Mouse (Mus musculus) NIH3T3 (cell line): ENCODE data around the gene Gmeb1.
"Not testable (repeated sequence)": the region's sequence is repeated elsewhere in the genome, so short reads cannot be mapped to it uniquely, and the experiment has no call there.

Source experiments
- DNase-seq: peaks from one replicate; pipeline ENCODE4 v3.0.0-alpha.2; 2012; ENCODE audit warnings: low read depth

Gene Gmeb1

DNA sequence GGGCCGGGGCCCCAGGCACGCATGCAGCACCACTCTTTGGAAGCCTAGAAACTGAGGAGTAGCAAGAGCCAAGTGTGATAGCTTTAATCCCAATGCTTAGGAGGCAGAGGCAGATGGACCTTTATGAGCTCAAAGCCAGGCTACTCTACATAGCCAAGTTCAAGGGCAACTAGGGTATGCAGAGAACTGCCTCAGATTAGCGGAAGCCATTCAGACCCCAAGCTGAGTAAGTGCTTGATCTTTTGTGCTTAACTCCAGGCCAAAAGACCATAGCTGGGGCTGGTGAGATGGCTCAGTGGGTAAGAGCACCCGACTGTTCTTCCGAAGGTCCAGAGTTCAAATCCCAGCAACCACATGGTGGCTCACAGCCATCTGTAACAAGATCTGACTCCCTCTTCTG is 39.4 kb downstream of the Gmeb1 start:
- not testable (repeated sequence) for DNase-seq

DNA sequence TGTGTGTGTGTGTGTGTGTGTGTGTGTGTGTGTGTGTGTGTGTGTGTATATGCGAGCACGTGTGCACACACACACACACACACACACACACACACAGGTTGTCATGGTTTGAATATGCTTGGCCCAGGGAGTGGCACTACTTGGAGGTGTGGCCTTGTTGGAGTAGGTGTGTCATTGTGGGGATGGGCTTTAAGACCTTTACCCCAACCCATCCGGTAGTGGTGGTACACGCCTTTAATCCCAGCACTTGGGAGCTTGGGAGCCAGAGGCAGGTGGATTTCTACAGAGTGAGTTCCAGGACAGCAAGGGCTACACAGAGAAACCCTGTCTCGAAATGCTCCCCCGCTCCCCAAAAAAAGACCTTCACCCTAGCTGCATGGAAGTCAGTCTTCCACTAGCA is 43.0 kb downstream of the Gmeb1 start:
- not testable (repeated sequence) for DNase-seq

DNA sequence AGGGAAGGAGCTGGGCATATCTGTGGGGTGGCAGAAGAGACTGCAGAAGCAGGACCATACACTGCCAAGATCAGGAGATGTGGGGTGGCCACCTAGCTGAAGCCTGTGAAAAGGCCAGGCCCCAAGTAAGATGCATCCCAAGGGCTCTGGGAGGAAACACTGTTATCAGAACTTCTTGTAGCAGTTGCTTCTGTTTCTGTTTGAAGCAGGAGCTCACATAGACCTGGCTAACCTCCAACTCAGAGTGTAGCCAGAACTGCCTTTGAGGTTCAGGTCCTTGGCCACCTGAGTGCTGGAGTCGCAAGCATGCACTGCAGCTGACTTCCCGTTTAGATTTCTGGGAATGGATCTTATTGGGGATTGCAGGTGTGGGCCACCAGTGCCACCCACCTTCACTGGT is 43.6 kb downstream of the Gmeb1 start:
- DNase-seq, result no peak

DNA sequence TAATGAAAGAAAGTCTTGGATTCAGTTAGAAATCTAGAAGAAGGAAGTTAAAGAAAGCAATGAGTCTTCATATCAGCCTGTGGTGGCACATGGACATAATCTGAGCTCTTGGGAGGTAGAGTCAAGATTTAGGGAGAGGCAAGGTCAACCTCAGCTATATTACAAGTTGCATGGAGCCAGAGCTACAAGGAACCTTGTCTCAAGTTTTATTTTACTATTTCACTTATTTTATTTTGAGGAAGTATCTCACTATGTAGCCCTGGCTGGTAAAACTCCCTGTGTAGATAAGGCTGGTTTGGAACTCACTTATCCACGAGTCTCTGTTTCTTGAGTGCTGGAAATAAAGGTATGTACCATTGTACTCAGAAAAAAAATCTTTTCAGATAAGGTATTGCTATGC is 44.8 kb downstream of the Gmeb1 start:
- no peak for DNase-seq

DNA sequence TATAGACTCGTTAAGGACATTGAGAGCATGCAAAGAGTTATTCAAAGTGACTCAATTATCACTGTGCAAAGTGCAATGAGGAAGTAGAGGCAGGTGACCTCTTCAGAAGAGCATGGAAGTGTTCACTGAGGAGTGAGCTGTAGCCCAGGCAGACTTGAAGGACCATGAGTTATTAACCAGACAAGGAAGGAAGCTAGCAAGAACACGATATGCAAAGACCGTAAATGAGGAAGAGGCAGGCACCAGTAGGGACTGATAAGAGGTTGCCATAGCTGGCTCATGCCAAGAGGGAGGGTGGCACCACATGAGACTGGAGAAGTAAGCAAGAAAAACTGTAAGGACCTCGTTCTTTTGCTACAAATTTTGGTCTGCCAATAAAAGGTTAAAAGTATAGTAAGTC is 46.6 kb downstream of the Gmeb1 start:
- DNase-seq, result no peak

DNA sequence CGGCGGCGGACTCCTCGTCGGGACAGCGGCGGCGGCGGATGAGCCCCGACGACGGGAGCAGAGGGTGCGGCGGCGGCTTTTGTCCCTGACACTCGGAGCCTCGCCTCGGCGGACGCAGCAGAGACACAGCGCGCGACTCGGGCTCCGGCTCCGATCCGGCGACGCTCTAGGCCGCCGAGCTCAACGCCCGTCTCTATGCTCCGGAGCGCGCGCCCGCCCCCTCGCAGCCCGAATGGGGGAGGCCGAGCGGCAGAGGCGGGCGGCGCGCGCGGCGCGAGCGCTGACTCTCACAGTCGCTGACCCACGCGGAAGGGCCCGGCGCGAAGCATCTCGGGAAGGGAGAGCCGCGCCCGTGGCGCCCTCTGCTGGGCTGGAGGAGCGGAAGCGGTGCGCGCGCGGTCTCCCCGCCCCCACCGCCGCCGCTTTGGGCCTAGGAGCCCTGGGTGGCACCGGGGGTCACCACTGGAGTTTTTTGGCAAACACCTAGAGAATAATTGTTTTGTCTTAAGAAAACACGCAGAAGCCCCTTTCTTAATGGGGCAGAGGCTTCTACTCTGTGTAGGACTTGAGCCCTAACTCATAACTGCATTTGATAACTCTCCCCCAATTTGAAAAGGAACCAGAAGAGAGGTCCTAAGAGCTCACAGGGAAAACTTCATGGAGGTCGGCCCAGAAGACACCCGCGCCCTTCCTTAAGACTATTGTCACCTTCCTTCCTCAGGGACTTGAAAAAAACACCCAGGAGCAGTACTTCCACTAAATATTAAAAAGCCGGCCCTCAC is 49.3 kb downstream of the Gmeb1 start, which contains the start of gene Ythdf2:
Ythdf2 (minus strand) TSS at position 351 of the 782 bp plus-strand sequence.
- peak; percentile 97 for DNase-seq

DNA sequence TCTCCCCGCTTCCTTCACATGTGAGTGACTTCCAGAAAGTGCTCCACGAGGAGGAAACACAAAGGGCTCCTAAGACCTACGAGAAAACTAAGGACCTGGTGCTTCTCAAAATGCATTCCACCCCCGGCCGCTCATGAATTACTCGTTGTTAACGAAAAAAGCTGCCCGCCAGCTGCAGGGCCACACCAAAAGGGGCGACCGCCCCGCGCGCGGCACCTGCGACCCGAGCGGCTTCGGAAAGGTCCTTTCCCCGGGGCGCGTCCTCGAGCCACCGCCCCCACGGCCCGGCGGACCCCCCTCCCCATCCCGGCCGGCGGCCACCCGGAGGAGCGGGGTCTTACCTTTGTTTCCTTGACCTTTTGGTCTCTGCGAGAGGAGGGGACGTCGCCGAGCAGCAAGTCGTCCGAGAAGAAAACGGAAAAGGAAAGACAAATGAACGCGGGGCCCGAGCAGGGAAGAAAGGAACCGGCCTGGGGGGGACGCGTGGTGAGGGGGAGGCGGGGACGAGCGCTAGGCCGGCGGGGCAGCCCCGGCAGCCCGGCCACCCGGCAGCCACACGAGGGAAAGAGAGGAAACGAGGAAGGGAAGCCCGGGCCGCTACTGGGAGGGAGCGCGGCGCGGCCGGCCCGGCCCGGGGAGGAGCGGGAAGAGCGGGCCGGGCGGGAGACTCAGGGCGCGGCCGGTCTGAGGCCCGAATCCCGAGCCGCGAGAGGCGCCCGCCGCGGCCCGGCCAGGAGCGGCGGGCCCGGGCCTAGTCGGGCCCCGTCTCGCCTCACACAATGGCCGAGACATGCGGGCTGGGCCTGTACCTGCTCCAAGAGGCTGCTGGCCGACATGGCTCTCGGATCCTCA is 50.1 kb downstream of the Gmeb1 start:
- DNase-seq, result peak; percentile 12

DNA sequence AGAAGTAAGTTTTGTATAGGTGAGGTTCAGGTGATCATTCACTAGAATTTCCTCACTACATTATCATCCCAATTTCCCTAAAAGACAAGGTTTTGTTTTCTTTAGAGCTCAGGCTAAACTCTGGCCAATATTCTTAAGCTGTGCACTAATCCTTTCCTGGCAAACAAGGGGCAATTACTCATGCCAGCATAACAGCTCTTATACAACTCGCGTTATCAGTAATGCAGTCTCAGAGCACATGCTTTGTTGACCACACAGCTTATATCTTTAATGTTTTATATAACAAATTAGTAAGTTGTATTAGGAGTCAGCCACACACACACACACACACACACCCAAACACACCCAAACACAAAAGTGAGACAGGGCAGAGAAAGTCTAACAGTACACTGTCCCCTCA is 51.1 kb downstream of the Gmeb1 start:
- peak; percentile 56 for DNase-seq

DNA sequence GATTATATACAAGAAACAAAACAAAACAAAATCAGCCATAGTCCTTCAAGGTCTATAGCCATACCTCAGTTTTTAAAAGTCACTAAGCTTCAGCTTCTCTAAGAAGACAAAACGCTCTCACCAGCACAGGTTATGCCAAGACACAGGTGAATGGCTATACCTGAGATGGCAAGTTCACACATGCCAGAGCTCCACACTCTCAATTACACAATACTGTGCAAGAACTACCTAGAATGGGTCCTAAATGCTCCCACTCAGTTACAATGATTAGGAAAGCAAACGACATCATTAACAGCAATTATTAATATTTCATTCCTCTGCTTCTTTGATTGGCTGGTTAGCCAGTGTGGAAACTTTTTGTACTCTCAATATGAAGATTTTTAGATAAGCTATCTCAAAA is 52.1 kb downstream of the Gmeb1 start:
- no peak for DNase-seq

DNA sequence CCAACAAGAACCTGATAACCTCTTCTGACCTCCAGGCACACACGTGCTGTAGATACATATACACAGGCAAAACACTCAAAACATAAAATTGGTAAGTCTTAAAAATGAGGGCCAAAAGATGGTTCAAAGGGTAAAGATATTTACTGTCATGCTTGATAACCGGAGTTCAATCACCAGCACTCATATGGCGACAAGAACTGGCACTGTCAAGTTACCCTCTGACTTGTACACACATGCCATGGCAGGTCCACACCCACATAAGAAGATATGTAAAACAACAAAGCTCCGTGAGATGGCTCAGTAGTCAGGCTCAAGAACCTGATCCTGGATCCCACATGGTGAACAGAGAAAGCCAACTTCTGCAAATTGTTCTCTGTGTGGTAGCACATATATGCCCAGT is 54.1 kb downstream of the Gmeb1 start:
- no peak for DNase-seq

DNA sequence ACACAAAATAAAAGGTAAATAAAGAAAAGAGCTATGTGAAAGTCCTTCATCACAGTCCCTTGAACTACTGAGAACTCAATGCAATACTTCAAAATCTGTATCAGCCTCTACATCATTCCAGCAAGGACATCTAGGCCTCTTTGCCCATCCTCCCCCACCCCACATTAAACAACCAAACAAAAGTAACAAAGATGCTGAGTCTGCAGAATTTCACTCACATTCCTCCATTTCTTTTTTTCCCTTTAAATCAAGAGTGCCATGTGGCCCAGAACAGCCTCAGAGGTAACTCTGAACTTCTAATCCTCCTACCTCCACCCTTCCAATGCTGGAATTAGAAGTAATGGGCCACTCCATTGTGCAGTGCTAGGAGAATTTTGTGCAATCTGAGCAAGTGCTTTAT is 62.6 kb downstream of the Gmeb1 start:
- no peak for DNase-seq

DNA sequence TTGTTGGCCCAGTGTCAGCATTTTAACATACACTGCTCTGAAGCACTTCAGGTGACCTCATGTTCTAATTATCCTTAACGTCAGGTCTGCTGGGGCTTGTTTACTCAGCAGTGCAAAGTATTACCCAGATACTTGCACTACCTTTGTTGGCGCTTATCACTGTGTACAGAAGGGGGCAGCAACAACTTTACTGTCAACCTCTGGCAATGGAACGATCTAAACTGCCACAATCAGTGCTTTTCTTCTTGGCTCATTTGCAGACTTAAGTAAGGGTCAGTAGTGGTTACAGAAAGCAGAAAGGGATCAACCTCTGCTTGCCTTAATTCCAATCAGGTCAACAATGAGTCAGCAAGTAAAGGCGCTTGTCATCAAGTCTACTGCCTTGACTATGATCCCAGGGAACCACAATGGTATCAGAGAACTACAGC is 63.1 kb downstream of the Gmeb1 start:
- peak; percentile 36 for DNase-seq

DNA sequence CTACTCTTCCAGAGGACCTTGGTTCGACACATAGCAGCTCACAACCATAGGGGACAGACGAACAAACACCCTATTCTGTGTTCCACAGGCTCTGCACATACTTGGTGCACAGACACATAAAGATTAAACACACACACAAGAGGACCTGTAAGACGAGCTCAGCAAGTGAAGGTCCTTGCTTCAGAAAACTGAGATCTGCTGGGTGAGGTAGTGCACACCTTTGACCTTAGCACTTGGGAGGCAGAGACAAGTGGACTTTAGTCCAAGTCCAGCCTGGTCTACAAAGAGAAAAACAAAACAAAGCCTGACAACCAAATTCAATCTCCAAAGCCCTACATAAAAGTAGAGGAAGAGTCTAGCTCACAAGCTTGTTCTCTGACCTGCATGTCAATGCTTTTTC is 66.4 kb downstream of the Gmeb1 start:
- DNase-seq, result no peak

DNA sequence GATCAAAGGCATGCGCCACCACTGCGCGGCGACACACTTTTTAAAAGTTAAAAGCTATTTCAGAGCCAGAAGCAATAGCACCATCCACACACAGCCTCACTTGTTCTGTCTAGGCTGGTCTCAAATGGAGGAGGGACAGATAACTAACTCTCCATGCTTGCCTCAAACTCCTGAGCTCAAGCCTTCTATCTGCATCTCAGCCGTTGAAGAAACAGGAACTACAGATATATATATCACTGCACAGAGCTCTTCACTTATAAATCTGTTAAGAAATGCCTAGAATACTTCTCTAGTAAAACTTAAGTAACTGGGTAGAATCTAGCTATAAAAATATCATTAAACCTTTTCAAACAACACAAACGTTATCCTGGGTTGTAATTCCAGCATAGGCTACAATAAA is 67.0 kb downstream of the Gmeb1 start:
- no peak for DNase-seq

DNA sequence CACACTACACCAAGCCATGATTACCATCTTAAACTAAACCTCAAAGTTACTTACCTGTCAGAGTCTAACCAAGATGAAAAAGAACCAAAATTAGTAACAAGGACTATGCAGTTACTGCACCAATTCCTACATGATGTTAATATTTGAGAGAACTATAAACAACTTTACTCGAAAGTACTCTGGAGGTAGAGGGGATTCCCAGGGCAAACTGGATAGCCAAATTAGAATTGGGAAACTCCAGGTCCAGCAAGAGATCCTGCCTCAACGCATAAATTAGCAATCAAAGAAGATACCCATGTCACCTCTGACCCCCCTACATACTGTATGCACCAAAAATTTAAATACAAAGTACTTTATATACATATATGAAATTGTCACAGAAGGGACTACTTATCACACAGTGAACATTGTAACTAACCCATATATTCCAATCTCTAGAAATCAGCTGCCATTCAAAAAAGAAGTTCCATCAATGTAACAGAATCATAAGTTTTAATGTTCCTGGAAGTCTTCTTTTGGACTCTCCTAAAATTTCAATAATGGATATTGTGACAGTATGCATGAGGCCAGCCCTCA is 73.5 kb downstream of the Gmeb1 start:
- DNase-seq, result no peak

DNA sequence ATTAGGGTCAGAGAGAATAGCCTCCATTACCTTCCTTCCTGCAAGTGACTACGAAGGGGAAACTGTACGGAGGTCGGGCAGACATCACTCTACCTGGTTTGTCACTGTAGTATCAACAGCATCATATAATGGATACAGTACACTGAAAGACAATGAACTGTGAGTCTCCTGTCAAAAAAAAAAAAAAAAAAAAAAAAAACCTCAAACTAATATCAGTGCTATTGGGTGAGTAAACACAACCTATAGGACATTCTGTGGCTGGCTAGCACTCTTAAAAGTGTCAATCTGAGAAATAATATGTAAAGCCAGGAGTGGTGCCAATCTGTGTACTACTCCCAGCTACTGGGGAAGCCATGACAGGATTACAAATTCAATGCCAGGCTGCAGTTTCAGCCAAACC is 78.2 kb downstream of the Gmeb1 start:
- DNase-seq, result no peak

DNA sequence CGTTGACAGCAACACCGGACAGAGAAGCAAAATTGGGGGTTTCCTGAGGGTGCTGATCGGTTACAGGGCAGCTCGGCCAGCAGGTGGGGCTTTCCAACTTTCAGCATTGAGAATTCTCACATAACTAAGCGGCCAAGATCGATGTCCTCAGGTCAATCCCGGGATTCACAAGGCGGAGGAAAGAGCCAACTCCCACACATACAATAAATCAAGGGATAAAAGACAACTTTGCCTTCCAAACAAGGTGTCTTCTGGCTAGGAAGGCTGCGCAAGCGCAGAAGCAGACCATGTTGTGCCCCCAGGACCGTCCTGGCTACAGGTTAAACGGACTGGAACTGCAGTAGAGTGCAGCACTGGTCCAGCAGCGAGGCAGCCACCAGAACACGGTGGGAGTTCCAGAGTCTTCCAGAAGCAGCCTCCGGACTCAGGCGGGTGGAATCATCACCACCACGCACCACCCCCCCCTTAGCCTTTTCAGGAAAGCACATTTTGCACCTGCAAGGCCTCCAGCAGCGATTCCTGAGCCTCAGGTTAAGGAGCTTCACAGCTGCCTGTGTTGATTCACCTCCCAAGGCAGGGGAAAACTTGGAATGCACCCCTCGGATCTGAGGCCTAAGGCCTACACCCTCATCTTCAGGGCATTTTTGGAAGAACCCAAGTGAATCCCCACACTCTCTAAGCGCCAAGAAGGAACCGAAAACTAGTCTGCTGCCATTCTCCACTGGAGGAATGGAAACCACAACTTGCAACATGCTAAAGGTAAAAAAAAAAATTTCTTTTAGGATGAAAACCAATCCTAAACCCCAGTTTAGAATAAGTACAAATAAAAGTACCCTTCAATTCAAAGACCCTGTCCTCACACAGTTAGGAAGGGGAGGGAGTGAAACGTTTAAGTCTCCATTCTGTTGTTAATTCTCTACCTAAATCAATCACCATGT is 79.4 kb downstream of the Gmeb1 start:
- peak; percentile 17 for DNase-seq

DNA sequence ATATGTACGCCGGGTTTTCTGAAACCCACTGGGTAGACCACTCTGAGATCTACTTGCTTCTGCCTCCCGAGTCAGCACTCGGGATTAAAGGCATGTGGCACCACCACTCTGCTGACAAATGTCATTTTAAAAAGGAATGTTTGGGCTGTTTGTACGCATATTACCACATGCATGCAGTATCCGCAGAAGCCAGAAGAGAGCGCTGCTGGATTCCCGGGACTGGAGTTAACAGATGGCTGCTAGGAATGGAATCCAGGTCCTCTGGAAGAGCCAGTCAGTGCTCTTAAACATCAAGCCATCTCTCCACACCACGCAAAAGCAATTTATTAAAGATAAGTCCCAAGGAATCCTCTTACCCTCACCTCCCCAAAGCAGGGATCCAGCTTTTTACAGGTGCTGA is 80.7 kb downstream of the Gmeb1 start:
- peak; percentile 34 for DNase-seq

DNA sequence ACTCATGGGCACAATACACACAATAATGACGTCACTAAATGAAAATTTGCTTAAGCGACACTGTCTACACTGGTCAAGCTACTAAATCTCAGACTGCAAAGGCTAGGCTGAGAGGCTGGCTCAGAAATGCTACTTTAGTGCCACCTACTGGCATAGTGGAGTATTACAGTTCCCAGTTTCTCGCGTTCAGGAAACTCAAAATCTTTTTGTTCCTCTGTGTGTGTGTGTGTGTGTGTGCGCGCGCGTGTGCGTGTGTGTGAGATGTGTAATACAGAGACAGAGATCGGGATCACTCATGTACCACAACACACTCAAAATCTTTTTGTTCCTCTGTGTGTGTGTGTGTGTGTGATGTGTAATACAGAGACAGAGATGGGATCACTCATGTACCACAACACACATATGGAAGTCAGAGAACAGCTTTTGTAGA is 82.8 kb downstream of the Gmeb1 start:
- DNase-seq, result peak; percentile 79

DNA sequence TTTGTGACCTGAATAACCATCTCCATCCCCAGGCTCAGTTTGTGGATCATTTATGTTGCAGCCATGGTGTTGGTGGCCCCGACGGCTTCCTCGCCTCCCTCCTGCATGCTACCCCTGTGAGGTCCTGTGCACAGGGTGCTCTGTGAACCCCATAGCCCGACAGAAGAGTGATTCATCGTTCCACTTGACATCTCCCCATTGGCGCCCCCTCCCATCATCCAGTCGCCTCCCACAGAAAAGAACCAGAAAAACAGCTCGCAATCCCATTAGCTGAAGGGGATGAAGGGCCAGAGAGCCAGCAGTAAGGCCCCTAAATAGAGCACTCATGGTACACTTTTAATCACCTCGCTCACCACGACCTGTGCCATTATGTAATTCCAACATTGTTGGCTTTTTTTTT is 84.9 kb downstream of the Gmeb1 start:
- no peak for DNase-seq
